Mouse (Mus musculus) limb, embryonic 15.5 days (tissue): Measurements from ENCODE around the gene Olfr202. TPM values are rescaled to one million over a fixed set of nuclear protein-coding genes. Genes with fewer than 3 reads are reported as not detected.

Source experiments
- polyA plus RNA-seq: library from polyadenylated mRNA; unstranded; fragments of >200 nt; fragmentation: Nextera tagmentation; extraction: Ambion mirVana; gene quantifications from 2 replicates; pipeline ENCODE4 v1.2.1, GENCODE M21; 2015

Gene Olfr202
- polyA plus RNA-seq, 1 experiment from 2014 or later = not detected

Other genes with a start within 250 kb of the Olfr202 start
- not detected in 2 replicates for gene Olfr187, start 247.0 kb downstream of the Olfr202 start, polyA plus RNA-seq
- gene Olfr190, start 208.8 kb downstream of the Olfr202 start, polyA plus RNA-seq = not detected in 2 replicates
- not detected in 2 replicates for gene Olfr191, start 197.0 kb downstream of the Olfr202 start, polyA plus RNA-seq
- gene Olfr193, start 174.9 kb downstream of the Olfr202 start, polyA plus RNA-seq = not detected in 2 replicates
- gene Olfr194, start 165.7 kb downstream of the Olfr202 start, polyA plus RNA-seq = not detected in 2 replicates
- gene Olfr195, start 139.7 kb downstream of the Olfr202 start, polyA plus RNA-seq = not detected in 2 replicates
- not detected in 2 replicates for gene Olfr196, start 116.3 kb downstream of the Olfr202 start, polyA plus RNA-seq
- not detected in 2 replicates for gene Olfr198, start 83.3 kb downstream of the Olfr202 start, polyA plus RNA-seq
- gene Olfr199, start 67.0 kb downstream of the Olfr202 start, polyA plus RNA-seq = not detected in 2 replicates
- gene Olfr201, start 14.2 kb downstream of the Olfr202 start, polyA plus RNA-seq = not detected in 2 replicates
- not detected in 2 replicates for gene Olfr203, start 12.1 kb upstream of the Olfr202 start, polyA plus RNA-seq
- not detected in 2 replicates for gene Olfr204, start 31.5 kb upstream of the Olfr202 start, polyA plus RNA-seq
- gene Olfr205, start 44.3 kb upstream of the Olfr202 start, polyA plus RNA-seq = not detected in 2 replicates
- gene Olfr206, start 62.5 kb upstream of the Olfr202 start, polyA plus RNA-seq = not detected in 2 replicates
- gene Olfr209, start 77.2 kb upstream of the Olfr202 start, polyA plus RNA-seq = not detected in 2 replicates
- not detected in 2 replicates for gene Gabrr3, start 120.5 kb upstream of the Olfr202 start, polyA plus RNA-seq
- 33.4 and 34.3 TPM in 2 replicates for gene Riox2, start 185.0 kb upstream of the Olfr202 start, polyA plus RNA-seq